Mouse (Mus musculus): ENCODE measurements around the gene Fcer1a.
"Not testable (repeated sequence)": the region's sequence is repeated elsewhere in the genome, so short reads cannot be mapped to it uniquely, and the experiment has no call there.

Gene Fcer1a

GRCm38 (mm10) chr1:173227081-173227480 lies at the start of gene Fcer1a:
Fcer1a (minus strand) TSS chr1:173227214.
- DNase-seq: no peak

- no peak for DNase-seq
These were observed 38.7 kb upstream of the Fcer1a start, which contains the start of gene Olfr418 for GRCm38 (mm10) chr1:173265701-173266100. Olfr418 (plus strand) TSS chr1:173266001.

GRCm38 (mm10) chr1:173249888-173250287 lies 22.9 kb upstream of the Fcer1a start:
- no peak for DNase-seq

GRCm38 (mm10) chr1:173237004-173237403 lies 10.0 kb upstream of the Fcer1a start:
- not testable (repeated sequence) for DNase-seq

- DNase-seq: no peak
These were observed 10.5 kb downstream of the Fcer1a start for GRCm38 (mm10) chr1:173216481-173216880.

GRCm38 (mm10) chr1:173212092-173212491 lies 14.9 kb downstream of the Fcer1a start, which contains the start of gene Olfr1404:
Olfr1404 (plus strand) TSS chr1:173212392.
- DNase-seq: no peak

GRCm38 (mm10) chr1:173197508-173197907 lies 29.5 kb downstream of the Fcer1a start, which contains the start of gene Olfr218:
Olfr218 (plus strand) TSS chr1:173197808.
- no peak for DNase-seq

GRCm38 (mm10) chr1:173196359-173196758 lies 30.7 kb downstream of the Fcer1a start:
- no peak for DNase-seq

- no peak for DNase-seq
These were observed 35.0 kb downstream of the Fcer1a start for GRCm38 (mm10) chr1:173192059-173192458.

- DNase-seq: no peak
These were observed 36.5 kb downstream of the Fcer1a start, which contains the start of gene Olfr1406 for GRCm38 (mm10) chr1:173190540-173190939. Olfr1406 (minus strand) TSS chr1:173190640.

- DNase-seq: no peak
These were observed 52.7 kb downstream of the Fcer1a start for GRCm38 (mm10) chr1:173174154-173174842.

Measured in right cerebral cortex, postnatal 25 days (tissue).